Mouse (Mus musculus) heart, postnatal 4 days (tissue): ENCODE measurements around the gene Olfr655. TPM values are rescaled to one million over a fixed set of nuclear protein-coding genes. Genes with fewer than 3 reads are reported as not detected.

Experiments used
- DNase-seq: peaks from one replicate; pipeline ENCODE4 v3.0.0; 2021
- total RNA-seq, 2 experiments: library from RNA; stranded (reverse); gene quantifications; 2 replicates each; pipeline ENCODE4 v1.2.3; 2021

Olfr655 gene
- total RNA-seq = not detected

- DNase-seq = no peak
Measured at GRCm38 (mm10) chr7:104601679-104602078, at the start of gene Olfr655. Olfr655 (minus strand) TSS chr7:104601779.

- peak; percentile 37 for DNase-seq
Measured at GRCm38 (mm10) chr7:104646841-104647482, 45.4 kb upstream of the Olfr655 start, which contains the start of gene Olfr658. Olfr658 (minus strand) TSS chr7:104647305.

DNA sequence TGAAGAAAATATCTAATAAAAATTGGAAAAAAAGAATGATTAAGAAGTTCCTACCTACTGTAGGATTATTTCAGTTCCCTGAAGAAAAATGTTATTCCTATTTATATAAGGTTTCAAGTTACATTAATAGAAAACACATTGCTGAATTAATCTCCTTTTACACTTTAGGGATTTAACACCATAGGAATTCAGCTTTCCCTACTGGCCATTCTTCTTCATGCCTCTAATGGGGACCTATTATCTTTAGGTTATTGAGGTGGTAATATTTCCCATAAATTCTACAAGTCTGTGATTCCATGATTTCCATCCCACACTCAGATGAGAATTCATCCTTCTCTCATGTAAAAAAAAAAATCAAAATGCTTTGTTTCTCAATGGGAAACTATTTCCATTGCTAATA is 22.9 kb upstream of the Olfr655 start, which contains the start of gene Olfr657:
Olfr657 (plus strand) TSS at position 301 of the 400 bp plus-strand sequence.
- no peak for DNase-seq

DNA sequence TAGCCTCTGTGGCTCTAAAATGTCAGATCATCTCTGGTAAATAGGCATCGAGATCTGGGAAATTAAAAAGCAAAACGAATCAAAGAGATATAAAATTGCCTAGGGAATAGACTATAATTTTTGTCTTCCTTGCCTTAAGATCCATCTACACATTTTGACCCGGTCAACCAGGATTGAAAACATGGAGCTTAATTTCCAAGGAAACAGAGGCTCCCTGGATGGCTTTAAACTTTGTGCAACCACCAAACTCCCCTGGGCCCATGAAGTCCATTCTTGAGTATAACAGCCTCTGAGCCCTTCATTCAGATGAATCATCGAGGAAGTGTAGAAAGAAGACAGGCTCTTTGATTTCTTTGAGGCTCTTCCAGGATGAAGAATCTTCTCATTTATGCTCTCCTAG is 12.1 kb upstream of the Olfr655 start, which contains the start of gene Olfr656:
Olfr656 (plus strand) TSS at position 301 of the 400 bp plus-strand sequence.
- no peak for DNase-seq

DNA sequence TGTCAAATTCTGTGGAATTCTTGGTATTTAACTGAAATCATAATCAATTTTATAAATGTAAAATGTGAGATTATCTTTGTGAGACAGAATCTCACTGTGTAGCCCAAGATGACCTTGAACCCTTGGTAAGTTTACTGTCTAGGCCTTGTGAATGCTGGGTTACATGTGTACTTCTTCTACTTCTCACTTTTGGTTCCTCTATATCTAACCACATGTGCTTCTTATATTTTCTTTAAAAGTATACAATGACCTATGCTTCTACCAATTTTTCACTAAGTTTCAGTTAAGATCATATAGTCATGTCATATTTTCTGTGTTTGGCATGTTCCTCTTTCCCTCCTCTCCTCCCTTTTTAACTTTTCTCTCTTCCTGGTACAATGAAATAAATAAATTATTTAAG is 3.1 kb upstream of the Olfr655 start:
- no peak for DNase-seq

- DNase-seq = peak; percentile 40
Measured at GRCm38 (mm10) chr7:104603173-104603572, 1.6 kb upstream of the Olfr655 start.

- no peak for DNase-seq
Measured at GRCm38 (mm10) chr7:104588274-104588673, 13.3 kb downstream of the Olfr655 start.

DNA sequence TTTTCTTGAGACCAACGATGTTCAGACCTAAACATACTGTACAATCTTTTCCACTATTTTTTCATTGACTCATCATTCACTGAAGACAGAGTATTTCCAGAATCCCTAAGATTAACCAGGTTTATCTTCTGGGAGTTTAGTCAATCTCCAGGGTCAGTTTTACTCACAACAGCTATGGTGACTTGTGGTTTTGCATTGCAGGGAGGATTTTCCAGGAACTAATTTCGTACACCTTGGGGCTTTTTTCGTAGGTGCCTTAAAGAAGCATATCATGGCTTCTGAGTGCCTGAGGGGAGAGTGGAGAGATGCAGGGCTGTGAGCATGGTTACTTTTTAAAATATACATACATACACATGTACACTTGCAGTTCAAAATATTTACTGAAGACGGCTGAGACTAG is 14.9 kb downstream of the Olfr655 start, which contains the start of gene Olfr654:
Olfr654 (plus strand) TSS at position 301 of the 400 bp plus-strand sequence.
- DNase-seq = no peak

DNA sequence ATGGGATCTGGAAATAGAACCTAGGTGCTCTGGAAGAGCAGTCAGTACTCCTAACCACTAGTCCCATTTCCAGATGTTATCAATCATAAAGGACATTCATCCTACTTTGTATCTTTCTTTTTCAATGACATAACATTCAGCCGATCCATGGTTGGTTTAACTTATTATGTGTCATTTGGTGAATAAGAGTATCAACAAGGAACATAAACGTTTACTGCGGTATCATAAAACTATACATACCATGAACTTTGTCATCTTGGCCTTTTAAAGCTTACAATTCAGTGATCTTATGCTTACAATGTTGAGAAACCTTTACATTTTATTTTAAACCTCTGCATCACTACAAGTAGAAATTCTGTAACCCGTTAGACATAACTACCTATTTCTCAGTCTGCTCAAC is 20.1 kb downstream of the Olfr655 start:
- DNase-seq = no peak

DNA sequence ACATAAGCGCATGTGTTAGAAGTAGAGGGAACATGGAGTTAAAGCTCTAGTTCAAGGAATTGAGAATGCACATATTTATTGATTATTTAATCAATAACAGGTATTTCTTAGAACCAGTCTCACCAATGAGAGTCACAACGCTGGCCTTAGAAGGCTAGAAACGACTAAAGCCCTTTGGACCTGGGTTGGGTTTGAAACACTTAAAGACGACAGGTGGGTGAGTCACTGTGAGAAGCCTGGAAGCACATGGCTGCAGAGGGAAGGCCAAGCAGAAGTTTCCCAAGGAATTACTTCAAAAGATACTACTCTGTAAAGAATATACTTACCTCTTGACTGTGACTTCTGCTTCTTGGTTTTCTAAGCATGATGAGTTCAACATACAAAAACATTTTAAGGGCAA is 20.7 kb downstream of the Olfr655 start:
- no peak for DNase-seq

DNA sequence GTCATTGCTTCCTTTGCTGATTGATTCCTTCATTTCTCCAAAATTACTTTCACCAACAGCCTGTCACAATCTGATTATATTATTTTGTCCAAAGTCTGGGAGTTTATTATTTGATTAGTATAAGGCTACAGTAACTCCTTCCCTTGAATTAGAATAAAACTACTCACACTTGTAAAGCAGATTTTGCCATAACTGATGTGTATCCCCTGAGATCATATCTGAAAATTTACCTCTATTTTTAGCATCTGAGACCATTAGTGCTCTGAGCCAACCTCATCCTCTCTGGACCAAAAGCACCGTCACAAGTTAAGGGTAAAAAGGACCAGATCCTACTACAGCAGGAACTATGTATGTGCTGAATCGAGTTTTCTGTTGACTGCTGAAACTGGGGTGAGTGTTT is 24.6 kb downstream of the Olfr655 start, which contains the start of gene Olfr653:
Olfr653 (plus strand) TSS at position 301 of the 400 bp plus-strand sequence.
- DNase-seq = no peak

DNA sequence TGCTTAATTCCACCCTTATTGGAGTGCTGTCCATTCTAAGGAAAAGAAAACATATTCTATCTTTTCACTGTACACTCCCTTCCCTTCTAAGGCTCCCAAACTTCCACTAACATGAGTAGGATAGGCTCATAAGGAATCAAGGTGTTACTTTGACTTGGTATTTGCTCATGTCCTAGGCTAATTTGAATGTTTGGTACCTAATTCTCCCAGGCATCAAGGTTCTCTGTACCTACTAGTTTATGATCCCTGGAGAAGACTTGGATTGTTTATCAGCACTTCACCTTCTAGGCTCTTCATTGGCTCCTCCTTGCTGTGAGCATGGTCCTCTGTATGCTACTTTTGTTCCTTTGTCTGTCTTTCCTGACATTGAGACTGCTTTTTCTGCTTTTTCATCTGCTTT is 41.0 kb downstream of the Olfr655 start, which contains the start of gene Olfr652:
Olfr652 (plus strand) TSS at position 301 of the 400 bp plus-strand sequence.
- DNase-seq = no peak

- no peak for DNase-seq
Measured at GRCm38 (mm10) chr7:104552700-104553099, 48.9 kb downstream of the Olfr655 start.

DNA sequence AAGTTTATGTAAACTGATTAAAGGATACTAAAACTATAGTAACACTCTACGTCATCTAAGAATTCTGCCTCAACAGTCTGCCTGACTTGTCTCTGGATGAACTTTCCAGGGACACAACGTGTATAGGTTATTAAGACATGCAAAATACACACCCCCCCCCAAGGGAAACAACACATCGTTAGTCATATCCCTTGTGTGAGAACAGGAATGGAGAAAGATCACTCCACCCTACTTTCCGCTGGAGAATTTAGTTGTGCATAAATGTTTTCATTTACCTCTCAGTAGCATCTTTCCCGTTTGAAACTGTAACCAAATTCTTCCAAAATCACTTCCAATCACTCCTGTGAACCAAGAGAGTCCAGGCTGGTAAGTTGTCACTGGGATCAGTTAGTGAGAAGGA is 51.7 kb downstream of the Olfr655 start, which contains the start of gene Olfr651:
Olfr651 (plus strand) TSS at position 301 of the 400 bp plus-strand sequence.
- no peak for DNase-seq

Other genes starting within 250 kb of the Olfr655 start
- 1 to 10 TPM; 3.8 to 4.2 TPM for gene Trim12c, start 248.4 kb downstream of the Olfr655 start, total RNA-seq
- under 1 TPM in 1 of 2 experiments, not detected in 1; 0.11 TPM for gene Trim30b, start 231.9 kb downstream of the Olfr655 start, total RNA-seq
- not detected for gene Trim30c, start 200.9 kb downstream of the Olfr655 start, total RNA-seq
- gene Trim30a, start 136.6 kb downstream of the Olfr655 start, total RNA-seq = 1 to 10 TPM; 1.4 to 1.8 TPM
- under 1 TPM; 0.26 to 0.38 TPM for gene Trim30d, start 93.9 kb downstream of the Olfr655 start, total RNA-seq
- not detected for gene Olfr651, start 51.6 kb downstream of the Olfr655 start, total RNA-seq
- not detected for gene Olfr652, start 40.9 kb downstream of the Olfr655 start, total RNA-seq
- not detected for gene Olfr653, start 24.5 kb downstream of the Olfr655 start, total RNA-seq
- gene Olfr654, start 14.8 kb downstream of the Olfr655 start, total RNA-seq = not detected
- not detected for gene Olfr656, start 12.2 kb upstream of the Olfr655 start, total RNA-seq
- gene Olfr657, start 23.0 kb upstream of the Olfr655 start, total RNA-seq = not detected
- gene Olfr658, start 45.5 kb upstream of the Olfr655 start, total RNA-seq = not detected
- gene Olfr659, start 65.0 kb upstream of the Olfr655 start, total RNA-seq = not detected
- gene Olfr661, start 84.7 kb upstream of the Olfr655 start, total RNA-seq = not detected
- not detected for gene Usp17le, start 175.7 kb upstream of the Olfr655 start, total RNA-seq
- gene Usp17lb, start 240.8 kb upstream of the Olfr655 start, total RNA-seq = not detected